Mouse (Mus musculus): ENCODE measurements around the gene Snrnp200. TPM values are rescaled to one million over a fixed set of nuclear protein-coding genes. Genes with fewer than 3 reads are reported as not detected.
A peak's percentile ranks its signal among the peaks of the same experiment; 100 is the strongest.

Snrnp200 gene
- polyA plus RNA-seq, 1 experiment from 2014 or later: 54.6 TPM

DNA sequence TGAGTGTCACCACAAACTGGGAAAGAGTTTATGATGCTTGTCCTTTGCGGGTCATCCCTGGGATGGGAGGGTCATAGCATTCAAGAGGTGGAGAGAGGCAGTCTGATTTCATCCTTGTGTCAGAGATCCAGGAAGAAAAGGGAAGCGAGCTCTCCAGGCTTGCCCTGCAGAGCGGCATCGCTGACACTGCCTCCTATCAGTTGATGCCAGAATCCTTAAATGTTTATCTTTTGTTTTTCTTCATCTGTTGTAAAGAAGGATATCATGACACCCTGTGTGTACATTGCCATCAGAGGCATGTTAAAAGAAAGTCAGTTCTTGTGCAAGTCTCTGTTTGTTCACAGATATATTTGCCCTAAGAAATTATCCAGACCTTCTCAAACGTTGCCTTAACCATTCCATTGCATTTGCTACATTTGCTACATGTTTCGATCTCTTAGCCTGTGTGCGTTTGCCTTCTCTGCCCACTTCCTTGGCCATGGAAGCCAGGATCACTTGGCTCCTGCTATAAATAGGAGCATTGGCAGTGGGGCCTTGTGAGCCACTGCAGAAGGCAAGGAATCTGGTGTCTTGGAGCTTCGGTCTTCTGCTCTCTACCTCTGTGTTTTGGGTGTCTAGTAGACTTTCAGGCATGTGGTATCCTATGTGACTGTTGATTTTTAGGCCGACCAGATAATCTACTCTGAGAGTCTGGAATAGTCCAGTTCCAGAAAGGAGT is 42.3 kb downstream of the Snrnp200 start:
- H3K4me2 ChIP-seq (ENCODE audit: low read depth, low read length): no peak overlapping the region
- no peak overlapping the region for H3K27ac ChIP-seq (replicated peaks; ENCODE audit: low read depth, low read length)
- ATAC-seq (ENCODE audit: low read depth) (no peak), DNase-seq (ENCODE audit: low spot score) (no peak)
- 93% methylated on average over 9 of the region's 9 CpGs for WGBS
- peaks cover 15% of the 10 kb centered on the region for H3K36me3 ChIP-seq (ENCODE audit: control insufficient read depth, insufficient read depth, low read length)
- no peaks in the 10 kb centered on the region for H3K27me3 ChIP-seq (replicated peaks; ENCODE audit: control insufficient read depth, insufficient read depth, low read length)
- H3K9ac ChIP-seq (ENCODE audit: low read depth, low read length): peak overlapping the region; percentile 37; the same call in 1 of the 2 replicates
- H3K9me3 ChIP-seq (ENCODE audit: control insufficient read depth, low read length): no peaks in the 10 kb centered on the region
- H3K4me3 ChIP-seq (ENCODE audit: low read depth, low read length): no peak overlapping the region
- H3K4me1 ChIP-seq (ENCODE audit: control insufficient read depth, insufficient read depth, low read length): peaks cover 7% of the 10 kb centered on the region

DNA sequence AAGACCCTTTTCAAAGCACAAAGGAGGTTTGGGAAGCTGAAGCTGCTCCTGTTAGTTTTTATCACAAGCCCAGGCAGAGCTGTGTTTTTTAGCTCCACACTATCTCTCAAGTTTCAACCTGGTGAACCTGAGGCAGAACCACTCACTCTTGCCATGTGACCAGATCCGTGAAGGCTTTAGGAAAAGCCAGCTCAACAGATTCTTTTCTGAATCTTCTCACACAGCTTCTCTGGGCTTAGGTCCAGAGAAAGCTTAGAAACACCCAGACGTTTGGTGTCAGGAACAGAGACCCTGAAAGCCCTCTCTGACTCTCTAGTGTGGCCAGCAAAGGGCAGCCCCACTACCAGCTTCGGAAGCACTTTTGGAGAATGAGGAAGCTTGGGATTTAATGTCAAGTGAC is 43.3 kb downstream of the Snrnp200 start:
- H3K9me3 ChIP-seq (ENCODE audit: control insufficient read depth, low read length): no peaks in the 10 kb centered on the region
- H3K27ac ChIP-seq (replicated peaks; ENCODE audit: low read depth, low read length): no peak overlapping the region
- peaks cover 7% of the 10 kb centered on the region for H3K4me1 ChIP-seq (ENCODE audit: control insufficient read depth, insufficient read depth, low read length)
- WGBS: 69% methylated on average over 3 of the region's 3 CpGs
- no peaks in the 10 kb centered on the region for H3K27me3 ChIP-seq (replicated peaks; ENCODE audit: control insufficient read depth, insufficient read depth, low read length)
- H3K36me3 ChIP-seq (ENCODE audit: control insufficient read depth, insufficient read depth, low read length): peaks cover 11% of the 10 kb centered on the region; the same call in 1 of the 2 replicates
- ATAC-seq (ENCODE audit: low read depth) (no peak), DNase-seq (ENCODE audit: low spot score) (peak; percentile 4)
- H3K9ac ChIP-seq (ENCODE audit: low read depth, low read length): no peak overlapping the region
- no peak overlapping the region for H3K4me3 ChIP-seq (ENCODE audit: low read depth, low read length)
- H3K4me2 ChIP-seq (ENCODE audit: low read depth, low read length): no peak overlapping the region

DNA sequence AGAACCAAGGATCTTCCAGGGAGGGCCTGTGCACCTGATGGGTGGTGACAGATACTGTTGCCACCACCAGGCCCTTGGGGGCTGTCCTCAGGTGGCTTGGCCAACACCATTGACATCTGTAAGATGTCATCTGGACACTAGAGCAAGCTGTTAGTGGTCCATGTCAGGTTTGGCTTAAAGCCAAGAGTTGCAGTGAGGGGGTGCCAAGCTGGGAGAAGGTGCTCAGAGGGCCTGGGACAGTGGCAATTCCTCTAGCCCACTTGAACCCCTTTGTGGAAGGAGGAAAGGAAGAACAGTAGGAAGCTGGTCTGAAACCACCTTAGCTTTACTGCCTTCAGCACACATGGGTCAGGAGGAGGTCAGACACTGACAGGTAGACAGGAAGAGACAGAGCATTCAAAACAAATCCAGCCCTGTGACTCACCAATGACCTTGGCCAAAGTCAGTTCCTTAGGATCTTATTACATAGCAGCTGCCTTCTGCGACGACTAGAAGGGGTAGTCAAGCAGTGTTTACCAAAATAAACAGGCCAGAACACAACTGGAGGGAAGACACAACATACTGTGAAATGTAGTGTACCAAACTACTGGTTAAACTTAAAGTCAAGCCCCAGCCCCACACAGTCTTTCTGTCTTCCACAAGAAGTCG is 43.8 kb downstream of the Snrnp200 start:
- H3K9me3 ChIP-seq (ENCODE audit: control insufficient read depth, low read length): no peaks in the 10 kb centered on the region
- H3K27me3 ChIP-seq (replicated peaks; ENCODE audit: control insufficient read depth, insufficient read depth, low read length): no peaks in the 10 kb centered on the region
- no peak overlapping the region for H3K4me3 ChIP-seq (ENCODE audit: low read depth, low read length)
- no peak overlapping the region for H3K4me2 ChIP-seq (ENCODE audit: low read depth, low read length)
- H3K36me3 ChIP-seq (ENCODE audit: control insufficient read depth, insufficient read depth, low read length): peaks cover 14% of the 10 kb centered on the region
- no peak overlapping the region for H3K9ac ChIP-seq (ENCODE audit: low read depth, low read length)
- whole genome bisulfite sequencing: 37% methylated on average over 3 of the region's 3 CpGs
- DNase-seq (ENCODE audit: low spot score) (no peak), ATAC-seq (ENCODE audit: low read depth) (no peak)
- peaks cover 7% of the 10 kb centered on the region for H3K4me1 ChIP-seq (ENCODE audit: control insufficient read depth, insufficient read depth, low read length)
- H3K27ac ChIP-seq (replicated peaks; ENCODE audit: low read depth, low read length): no peak overlapping the region

GRCm38 (mm10) chr2:127252787-127253186 is 44.6 kb downstream of the Snrnp200 start:
- 80% methylated on average over 5 of the region's 5 CpGs for WGBS
- H3K4me2 ChIP-seq (ENCODE audit: low read depth, low read length): no peak overlapping the region
- H3K36me3 ChIP-seq (ENCODE audit: control insufficient read depth, insufficient read depth, low read length): peaks cover 22% of the 10 kb centered on the region
- no peak overlapping the region for H3K9ac ChIP-seq (ENCODE audit: low read depth, low read length)
- no peak overlapping the region for H3K4me3 ChIP-seq (ENCODE audit: low read depth, low read length)
- no peak for DNase-seq (ENCODE audit: low spot score)
- no peak overlapping the region for H3K27ac ChIP-seq (replicated peaks; ENCODE audit: low read depth, low read length)
- no peaks in the 10 kb centered on the region for H3K9me3 ChIP-seq (ENCODE audit: control insufficient read depth, low read length)
- ATAC-seq (ENCODE audit: low read depth): no peak
- no peaks in the 10 kb centered on the region for H3K27me3 ChIP-seq (replicated peaks; ENCODE audit: control insufficient read depth, insufficient read depth, low read length)
- H3K4me1 ChIP-seq (ENCODE audit: control insufficient read depth, insufficient read depth, low read length): peaks cover 7% of the 10 kb centered on the region

GRCm38 (mm10) chr2:127254604-127255134 is 46.5 kb downstream of the Snrnp200 start:
- Histone ChIP-seq H3K36me3 (ENCODE audit: control insufficient read depth, insufficient read depth, low read length) (peaks cover 41% of the 10 kb centered on the region), H3K9ac (ENCODE audit: low read depth, low read length) (no peak overlapping the region), H3K27me3 (replicated peaks; ENCODE audit: control insufficient read depth, insufficient read depth, low read length) (no peaks in the 10 kb centered on the region), H3K9me3 (ENCODE audit: control insufficient read depth, low read length) (no peaks in the 10 kb centered on the region), H3K4me1 (ENCODE audit: control insufficient read depth, insufficient read depth, low read length) (no peaks in the 10 kb centered on the region), H3K27ac (replicated peaks; ENCODE audit: low read depth, low read length) (no peak overlapping the region), H3K4me3 (ENCODE audit: low read depth, low read length) (no peak overlapping the region), H3K4me2 (ENCODE audit: low read depth, low read length) (no peak overlapping the region)
- 93% methylated on average over 3 of the region's 3 CpGs for WGBS
- DNase-seq (ENCODE audit: low spot score) (no peak), ATAC-seq (ENCODE audit: low read depth) (no peak)

GRCm38 (mm10) chr2:127255294-127255693 is 47.1 kb downstream of the Snrnp200 start:
- no peak for DNase-seq (ENCODE audit: low spot score)
- Histone ChIP-seq H3K27ac (replicated peaks; ENCODE audit: low read depth, low read length) (no peak overlapping the region), H3K9me3 (ENCODE audit: control insufficient read depth, low read length) (no peaks in the 10 kb centered on the region), H3K36me3 (ENCODE audit: control insufficient read depth, insufficient read depth, low read length) (peaks cover 44% of the 10 kb centered on the region), H3K9ac (ENCODE audit: low read depth, low read length) (no peak overlapping the region), H3K4me2 (ENCODE audit: low read depth, low read length) (no peak overlapping the region), H3K27me3 (replicated peaks; ENCODE audit: control insufficient read depth, insufficient read depth, low read length) (no peaks in the 10 kb centered on the region), H3K4me3 (ENCODE audit: low read depth, low read length) (no peak overlapping the region), H3K4me1 (ENCODE audit: control insufficient read depth, insufficient read depth, low read length) (no peaks in the 10 kb centered on the region)
- no peak for ATAC-seq (ENCODE audit: low read depth)
- 79% methylated on average over 6 of the region's 6 CpGs for WGBS

DNA sequence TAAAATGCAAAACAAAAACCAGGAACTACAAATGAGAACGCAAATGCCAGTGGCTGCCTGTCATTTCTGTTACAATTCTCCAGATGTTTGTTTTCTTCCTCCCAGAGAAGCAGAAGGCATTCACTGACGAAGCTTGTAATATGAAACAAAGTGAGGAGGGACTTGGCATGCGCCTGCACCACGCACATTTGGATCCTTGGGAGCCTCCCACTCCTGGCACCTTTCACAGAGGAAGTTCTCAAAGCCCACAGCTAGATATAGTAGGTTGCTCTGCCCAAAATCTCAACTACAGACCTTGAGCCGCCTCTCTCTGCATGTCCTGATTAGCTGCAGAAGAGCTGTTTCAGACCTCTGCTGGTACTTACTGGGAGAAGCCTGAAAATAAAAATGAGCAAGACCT is 51.2 kb downstream of the Snrnp200 start:
- Histone ChIP-seq H3K4me2 (ENCODE audit: low read depth, low read length) (no peak overlapping the region), H3K4me3 (ENCODE audit: low read depth, low read length) (no peak overlapping the region), H3K9me3 (ENCODE audit: control insufficient read depth, low read length) (no peaks in the 10 kb centered on the region), H3K9ac (ENCODE audit: low read depth, low read length) (no peak overlapping the region), H3K4me1 (ENCODE audit: control insufficient read depth, insufficient read depth, low read length) (no peaks in the 10 kb centered on the region), H3K27ac (replicated peaks; ENCODE audit: low read depth, low read length) (no peak overlapping the region), H3K36me3 (ENCODE audit: control insufficient read depth, insufficient read depth, low read length) (peaks cover 39% of the 10 kb centered on the region), H3K27me3 (replicated peaks; ENCODE audit: control insufficient read depth, insufficient read depth, low read length) (no peaks in the 10 kb centered on the region)
- no peak for DNase-seq (ENCODE audit: low spot score)
- no peak for ATAC-seq (ENCODE audit: low read depth)
- 78% methylated on average over 5 of the region's 5 CpGs for WGBS

GRCm38 (mm10) chr2:127262480-127262879 is 54.3 kb downstream of the Snrnp200 start:
- no peak overlapping the region for H3K4me3 ChIP-seq (ENCODE audit: low read depth, low read length)
- no peak overlapping the region for H3K27ac ChIP-seq (replicated peaks; ENCODE audit: low read depth, low read length)
- no peak for DNase-seq (ENCODE audit: low spot score)
- ATAC-seq (ENCODE audit: low read depth): no peak
- H3K4me1 ChIP-seq (ENCODE audit: control insufficient read depth, insufficient read depth, low read length): no peaks in the 10 kb centered on the region
- H3K27me3 ChIP-seq (replicated peaks; ENCODE audit: control insufficient read depth, insufficient read depth, low read length): no peaks in the 10 kb centered on the region
- peaks cover 26% of the 10 kb centered on the region for H3K36me3 ChIP-seq (ENCODE audit: control insufficient read depth, insufficient read depth, low read length)
- H3K4me2 ChIP-seq (ENCODE audit: low read depth, low read length): no peak overlapping the region
- no peaks in the 10 kb centered on the region for H3K9me3 ChIP-seq (ENCODE audit: control insufficient read depth, low read length)
- H3K9ac ChIP-seq (ENCODE audit: low read depth, low read length): no peak overlapping the region
